Mouse (Mus musculus) bone marrow, adult 2 months (tissue): ENCODE results near the gene Slc35e4. TPM values are rescaled to one million over a fixed set of nuclear protein-coding genes. Genes with fewer than 3 reads are reported as not detected.
"Not testable (repeated sequence)": the region's sequence is repeated elsewhere in the genome, so short reads cannot be mapped to it uniquely, and the experiment has no call there.

Experiments used
- H3K27ac ChIP-seq: fragments of 200-500 bp; 2 replicates; pipeline ENCODE4 v1.5.1; 2012; ENCODE audit warnings: low read depth, mild to moderate bottlenecking, control low read depth, inconsistent platforms, low read length; ENCODE audit not compliant: control insufficient read depth, poor library complexity, insufficient read depth
- H3K4me1 ChIP-seq: fragments of 200-500 bp; 2 replicates; pipeline ENCODE4 v1.6.1; 2011; ENCODE audit warnings: low read length; ENCODE audit not compliant: control insufficient read depth, insufficient read depth
- H3K4me3 ChIP-seq: fragments of 200-500 bp; replicated peaks from 2 replicates; pipeline ENCODE3; 2011; ENCODE audit warnings: mild to moderate bottlenecking, low read depth, low read length, control low read depth; ENCODE audit not compliant: control insufficient read depth
- CTCF ChIP-seq: fragments of 200-500 bp; IDR thresholded peaks from 2 replicates; pipeline ENCODE4 v1.5.1; 2011; ENCODE audit warnings: low read length, control low read depth; ENCODE audit not compliant: control insufficient read depth, insufficient read depth
- POLR2A ChIP-seq: fragments of 200-500 bp; IDR thresholded peaks from 2 replicates; pipeline ENCODE4 v1.6.1; 2011; ENCODE audit warnings: low read depth, mild to moderate bottlenecking, control low read depth, low read length, borderline replicate concordance; ENCODE audit not compliant: control insufficient read depth
- WGBS: fragments of 180-500 bp; shearing (Covaris S2); methylation state at CpG from one replicate; pipeline ENCODE4 v1.1.7; 2018; 5-methylcytosine and 5-hydroxymethylcytosine counted together
- polyA plus RNA-seq: library from polyadenylated mRNA; stranded (reverse); fragments of >200 nt; gene quantifications from 2 replicates; pipeline ENCODE4 v1.2.4, GENCODE M21; 2011; ENCODE audit warnings: low replicate concordance; ENCODE audit not compliant: missing spikeins, insufficient read depth, insufficient read length

Slc35e4 gene
- polyA plus RNA-seq, result 1.3 TPM in 1 of 2 replicates, not detected in the other

DNA sequence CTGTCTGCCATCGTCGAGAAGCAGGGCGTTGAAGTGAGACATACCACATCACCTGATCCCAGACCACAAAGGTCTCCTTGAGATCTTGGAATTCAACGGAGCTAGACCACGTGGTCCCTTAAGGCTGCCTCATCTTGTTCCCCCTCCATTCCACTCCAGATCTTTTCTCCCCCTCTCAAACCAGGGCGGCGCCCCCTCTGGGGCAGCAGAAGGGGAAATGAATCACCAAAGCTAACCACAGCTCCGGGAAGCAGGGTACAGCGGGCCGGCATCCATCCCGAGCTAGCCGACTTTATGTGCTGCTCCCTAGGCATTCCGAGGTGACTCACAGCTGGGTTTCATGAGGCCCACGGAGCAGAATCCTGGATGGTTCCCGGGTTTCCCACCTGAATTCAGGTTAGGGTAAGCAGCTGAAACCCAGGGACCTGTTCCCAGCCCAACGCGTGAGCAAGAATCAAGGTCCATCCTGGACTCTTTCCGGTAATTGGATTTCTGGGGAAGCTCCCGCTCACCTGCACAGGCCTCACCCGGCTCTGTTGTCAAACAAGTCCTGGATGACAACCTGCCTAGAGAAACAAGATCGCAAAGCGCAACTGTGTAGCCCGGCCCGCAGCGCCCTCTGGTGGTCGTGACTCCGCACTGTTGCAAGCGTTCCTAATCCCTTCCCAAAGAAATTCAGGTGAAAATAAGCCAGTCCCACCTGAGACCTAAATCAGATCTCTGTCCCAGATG lies at the start of gene Slc35e4:
Gene Slc35e4 (minus strand): TSS at position 556 of the 732 bp plus-strand sequence.
- Histone ChIP-seq H3K4me1 (no peaks in the 10 kb centered on the region), H3K4me3 (peak within 1 kb of the TSS; percentile 70), H3K27ac (peak within 1 kb of the TSS; percentile 71)
- TF ChIP-seq POLR2A, result peak; percentile 17; the same call in 1 of the 2 replicates
- TF ChIP-seq CTCF, result peak; percentile 91
- under 1% methylated on average over 28 of the region's 28 CpGs for whole genome bisulfite sequencing

GRCm38 (mm10) chr11:3963610-3964415 lies 49.3 kb upstream of the Slc35e4 start, which contains the start of gene Pes1:
TSS of gene Pes1 (plus strand) at chr11:3963975.
- TF ChIP-seq POLR2A (no peak), CTCF (no peak)
- WGBS, result under 1% methylated on average over 31 of the region's 31 CpGs
- Histone ChIP-seq H3K4me1 (peaks cover 2% of the 10 kb centered on the region), H3K27ac (peak within 1 kb of the TSS; percentile 39; the same call in 1 of the 2 replicates), H3K4me3 (peak within 1 kb of the TSS; percentile 66)

DNA sequence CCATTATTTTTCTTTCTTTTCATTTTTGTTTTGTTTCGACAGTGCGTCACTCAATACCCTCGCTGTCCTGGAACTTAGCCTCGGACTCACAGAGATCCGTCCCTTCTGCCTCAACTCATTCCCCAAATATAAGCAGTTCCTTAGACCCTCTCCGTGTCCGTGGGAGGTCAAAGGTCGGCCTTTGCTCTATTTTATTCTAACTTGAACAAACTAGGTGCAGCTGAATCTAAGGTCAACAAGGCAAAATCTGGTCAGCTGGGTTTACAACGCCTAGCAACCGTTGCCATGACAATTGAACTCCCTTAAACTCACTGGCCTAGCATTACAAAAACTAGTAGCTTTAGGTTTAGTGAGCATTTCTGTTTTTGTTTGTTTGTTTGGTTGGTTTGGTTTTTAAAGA lies 48.7 kb upstream of the Slc35e4 start:
- Histone ChIP-seq H3K27ac (no peak overlapping the region), H3K4me1 (peaks cover 2% of the 10 kb centered on the region), H3K4me3 (peak overlapping the region; percentile 23)
- TF ChIP-seq CTCF (no peak), POLR2A (no peak)
- WGBS, result 77% methylated on average over 10 of the region's 10 CpGs

GRCm38 (mm10) chr11:3961761-3962160 lies 47.3 kb upstream of the Slc35e4 start:
- WGBS, result 64% methylated on average over 3 of the region's 3 CpGs
- H3K27ac ChIP-seq, result no peak overlapping the region
- H3K4me3 ChIP-seq, result no peak overlapping the region
- TF ChIP-seq POLR2A, result no peak
- TF ChIP-seq CTCF, result no peak
- H3K4me1 ChIP-seq, result peaks cover 2% of the 10 kb centered on the region

DNA sequence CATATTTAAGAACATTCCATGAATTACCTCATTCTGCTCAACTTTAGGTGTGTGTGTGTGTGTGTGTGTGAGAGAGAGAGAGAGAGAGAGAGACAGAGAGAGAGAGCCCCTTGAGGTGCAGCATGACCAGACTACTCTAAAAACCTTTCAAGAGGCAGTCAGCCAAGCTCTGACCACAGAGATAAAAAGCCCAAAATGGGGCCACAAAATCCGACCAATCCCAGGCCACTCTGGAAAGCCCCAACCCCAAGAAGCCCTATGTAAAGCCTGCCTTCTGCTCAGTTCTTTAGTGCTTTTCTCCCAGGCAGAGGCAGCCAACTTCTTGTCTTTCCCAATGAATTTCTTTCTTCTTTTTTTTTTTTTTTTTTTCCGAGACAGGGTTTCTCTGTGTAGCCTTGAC lies 46.4 kb upstream of the Slc35e4 start:
- 57% methylated on average over 2 of the region's 2 CpGs for WGBS
- Histone ChIP-seq H3K27ac (no peak overlapping the region), H3K4me3 (no peak overlapping the region), H3K4me1 (peaks cover 2% of the 10 kb centered on the region)
- TF ChIP-seq CTCF (no peak), POLR2A (no peak)

GRCm38 (mm10) chr11:3955371-3955770 lies 40.9 kb upstream of the Slc35e4 start:
- H3K4me3 ChIP-seq, H3K27ac ChIP-seq, H3K4me1 ChIP-seq: not testable (repeated sequence)
- WGBS, result 76% methylated on average over 4 of the region's 4 CpGs

DNA sequence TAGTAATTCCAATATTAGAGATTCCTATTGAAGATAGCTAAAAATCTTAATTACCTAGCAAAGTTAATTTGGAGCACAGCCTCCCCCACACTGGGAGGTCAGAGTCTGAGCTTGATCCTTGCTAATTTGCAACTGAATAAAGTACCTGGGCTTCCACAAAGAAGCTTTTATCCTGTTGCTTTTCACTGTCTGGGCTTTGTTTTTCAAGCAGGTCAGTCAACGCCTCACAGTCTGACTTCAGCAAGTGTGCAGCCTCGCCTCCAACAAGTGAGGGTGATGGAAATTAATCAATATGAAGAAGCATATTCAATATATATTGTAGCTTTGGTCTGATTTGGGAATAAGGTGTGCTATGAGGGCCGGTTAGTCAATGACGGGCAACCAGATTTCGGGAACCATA lies 40.4 kb upstream of the Slc35e4 start:
- WGBS, result 85% methylated on average over 5 of the region's 5 CpGs
- not testable (repeated sequence) for H3K4me1 ChIP-seq, H3K4me3 ChIP-seq, H3K27ac ChIP-seq

DNA sequence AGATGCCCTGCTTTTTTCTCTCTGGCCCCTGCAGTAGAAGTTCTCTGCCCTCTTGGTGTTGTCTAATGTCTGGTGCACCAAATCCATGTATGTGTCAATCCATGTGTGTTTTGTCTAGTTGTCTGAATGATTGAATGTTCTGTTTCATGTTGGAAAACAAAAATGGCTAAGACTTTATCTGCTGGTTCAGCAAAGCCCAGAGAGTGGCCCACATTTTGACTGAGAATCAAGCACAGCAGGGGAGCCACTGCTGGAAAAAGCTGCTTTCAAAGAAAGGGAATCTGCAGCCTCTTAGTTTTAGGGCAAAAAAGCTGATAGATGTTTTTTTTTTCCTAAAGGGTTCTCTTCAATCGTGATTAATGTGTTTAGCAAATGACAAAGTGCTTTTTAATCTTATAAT lies 31.9 kb upstream of the Slc35e4 start:
- no peaks in the 10 kb centered on the region for H3K4me1 ChIP-seq
- no peak overlapping the region for H3K27ac ChIP-seq
- WGBS, result 25% methylated on average over 1 of the region's 1 CpGs
- no peak overlapping the region for H3K4me3 ChIP-seq
- TF ChIP-seq POLR2A (no peak), CTCF (no peak)
